Mouse (Mus musculus): ENCODE results near the gene Spa17. TPM values are rescaled to one million over a fixed set of nuclear protein-coding genes. Genes with fewer than 3 reads are reported as not detected.

Gene Spa17
- polyA plus RNA-seq (2017; shearing (Covaris generic)), result 1 to 10 TPM in 2 of 3 experiments, not detected in 1; 1.2 to 1.4 TPM

GRCm38 (mm10) chr9:37613182-37613910 lies at the start of gene Spa17:
Gene Spa17 (minus strand): TSS chr9:37613722.
- ATAC-seq, result peak; percentile 89

GRCm38 (mm10) chr9:37663210-37663609 lies 49.7 kb upstream of the Spa17 start:
- ATAC-seq, result no peak

GRCm38 (mm10) chr9:37659413-37659812 lies 45.9 kb upstream of the Spa17 start:
- no peak for ATAC-seq

DNA sequence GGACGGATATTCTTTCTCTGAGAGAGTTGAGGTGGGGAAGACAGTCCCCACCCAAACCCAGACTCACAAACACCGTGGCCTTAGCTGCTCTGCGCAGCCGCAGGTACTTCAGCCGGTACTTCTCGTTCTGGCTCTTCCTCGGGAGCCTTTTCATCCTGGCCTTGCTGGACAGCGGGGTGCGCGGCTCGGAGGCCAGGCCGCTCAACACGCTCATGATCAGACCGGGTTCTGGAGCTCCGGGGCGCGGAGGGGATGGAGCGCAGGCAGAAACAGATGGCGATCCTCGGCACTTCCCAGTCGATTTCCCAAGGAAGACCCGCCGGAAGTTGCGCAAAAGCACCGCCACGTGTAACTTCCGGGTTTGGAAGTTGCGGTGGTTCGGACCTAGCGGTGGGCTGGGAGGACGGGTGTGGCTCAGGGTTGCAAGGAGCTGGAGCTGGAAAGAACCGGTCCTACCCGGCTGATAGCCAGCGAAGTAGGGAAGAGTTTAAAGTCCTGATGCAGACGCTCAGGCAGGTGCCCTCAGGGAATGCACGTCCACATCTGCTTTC lies 43.5 kb upstream of the Spa17 start, which contains the start of gene Tbrg1:
Gene Tbrg1 (minus strand): TSS at position 382 of the 551 bp plus-strand sequence.
- peak; percentile 49 for ATAC-seq

DNA sequence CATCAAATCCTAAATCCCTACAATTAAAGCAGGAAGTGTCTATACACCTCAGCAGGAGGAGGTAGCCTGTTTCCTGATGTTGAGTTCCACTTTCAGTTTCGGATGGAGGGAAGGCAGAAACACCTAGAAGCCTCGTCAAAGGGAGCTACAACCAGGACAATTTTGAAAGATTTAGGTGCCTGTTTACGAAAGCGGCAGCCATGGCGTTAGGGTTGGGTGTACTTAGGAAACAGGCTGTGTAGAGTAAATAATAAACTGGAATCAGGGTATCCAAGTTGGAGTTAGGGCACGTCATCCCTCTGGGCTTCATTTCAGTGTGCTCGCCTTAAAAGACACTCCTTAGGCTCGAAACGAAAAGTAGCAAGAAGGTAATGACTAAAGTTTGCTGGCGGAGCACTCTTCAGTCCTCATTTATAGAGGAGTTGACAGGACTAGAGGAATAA lies 42.9 kb upstream of the Spa17 start:
- ATAC-seq, result peak; percentile 79

DNA sequence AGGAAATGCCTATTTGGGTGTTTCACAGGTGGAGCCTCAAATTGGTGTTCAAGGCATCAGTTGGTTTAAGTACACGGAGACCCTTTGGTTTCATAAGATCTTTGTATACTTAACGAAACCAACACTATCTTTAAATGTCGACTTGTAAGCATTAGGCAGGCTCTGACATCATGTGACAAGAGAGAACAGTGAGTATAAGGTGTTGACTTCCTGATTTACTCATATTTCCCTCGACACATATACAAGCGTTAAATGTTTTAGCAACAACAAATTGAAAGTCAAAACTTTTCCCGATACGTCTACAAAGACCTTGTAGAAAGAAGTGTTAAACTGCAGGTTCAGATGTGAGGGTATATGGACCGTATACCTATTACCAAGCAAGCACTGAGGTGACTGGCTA lies 42.4 kb upstream of the Spa17 start:
- ATAC-seq, result peak; percentile 55

- ATAC-seq, result no peak
These were observed 40.3 kb upstream of the Spa17 start for GRCm38 (mm10) chr9:37653836-37654235.

- no peak for ATAC-seq
These were observed 37.1 kb upstream of the Spa17 start for GRCm38 (mm10) chr9:37650639-37651038.

GRCm38 (mm10) chr9:37646246-37646645 lies 32.7 kb upstream of the Spa17 start:
- no peak for ATAC-seq

GRCm38 (mm10) chr9:37638721-37639120 lies 25.2 kb upstream of the Spa17 start:
- no peak for ATAC-seq

DNA sequence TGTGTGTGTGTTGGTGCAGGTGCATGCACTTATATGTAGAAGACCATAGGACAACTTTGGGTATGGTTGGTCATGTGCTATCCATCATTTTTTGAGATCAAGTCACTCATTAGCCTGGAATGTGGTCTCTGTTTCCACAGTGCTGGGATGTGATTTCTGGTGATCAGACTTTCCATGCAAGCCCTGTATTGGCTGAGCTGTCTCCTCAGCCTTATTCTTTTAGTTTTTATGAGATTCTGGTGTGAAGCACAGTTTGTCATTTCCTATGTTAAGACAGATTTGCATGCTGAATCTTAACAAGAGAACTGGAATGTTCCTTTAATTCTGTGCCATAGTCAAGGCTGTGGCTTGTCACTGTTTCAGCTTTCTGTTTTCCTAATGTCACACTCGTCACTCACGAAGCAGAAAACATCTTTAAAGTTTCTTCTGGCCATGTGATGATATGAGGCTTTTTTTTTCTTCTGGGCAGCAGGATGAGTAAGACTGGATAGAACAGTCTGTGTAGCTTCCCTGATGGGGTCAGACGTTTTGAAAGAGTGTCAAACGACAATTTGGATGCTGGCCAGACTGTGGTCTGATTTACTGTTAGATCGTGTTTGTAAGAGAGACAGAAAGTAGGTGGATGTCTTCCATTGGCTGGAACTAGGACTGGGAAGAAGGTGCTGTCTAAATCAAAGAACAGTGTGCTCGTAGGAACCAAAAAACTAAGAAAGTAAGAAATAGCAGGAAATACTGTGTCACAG lies 23.4 kb upstream of the Spa17 start:
- no peak for ATAC-seq

GRCm38 (mm10) chr9:37636335-37636734 lies 22.8 kb upstream of the Spa17 start:
- ATAC-seq, result peak; percentile 64

GRCm38 (mm10) chr9:37634269-37634668 lies 20.7 kb upstream of the Spa17 start:
- ATAC-seq, result no peak

DNA sequence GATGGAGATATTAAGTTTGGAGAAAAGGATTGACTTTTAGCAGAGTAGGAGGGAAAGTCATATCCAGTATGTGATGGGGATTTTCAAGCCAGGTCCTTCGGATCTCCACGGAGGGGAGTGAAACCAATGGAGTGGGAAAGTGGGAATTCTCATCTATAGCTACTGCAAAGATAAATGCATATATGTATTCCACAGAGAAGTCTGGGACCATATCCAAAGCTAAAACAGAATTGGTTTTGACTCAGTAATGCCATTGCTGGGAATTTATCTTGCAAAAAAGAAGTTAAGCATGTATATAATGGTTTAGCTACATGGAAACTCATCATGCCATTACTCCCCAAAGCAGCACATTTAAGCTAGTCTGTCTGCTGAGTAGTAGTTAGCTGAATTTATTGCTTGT lies 18.8 kb upstream of the Spa17 start:
- no peak for ATAC-seq

GRCm38 (mm10) chr9:37629941-37630340 lies 16.4 kb upstream of the Spa17 start:
- no peak for ATAC-seq

DNA sequence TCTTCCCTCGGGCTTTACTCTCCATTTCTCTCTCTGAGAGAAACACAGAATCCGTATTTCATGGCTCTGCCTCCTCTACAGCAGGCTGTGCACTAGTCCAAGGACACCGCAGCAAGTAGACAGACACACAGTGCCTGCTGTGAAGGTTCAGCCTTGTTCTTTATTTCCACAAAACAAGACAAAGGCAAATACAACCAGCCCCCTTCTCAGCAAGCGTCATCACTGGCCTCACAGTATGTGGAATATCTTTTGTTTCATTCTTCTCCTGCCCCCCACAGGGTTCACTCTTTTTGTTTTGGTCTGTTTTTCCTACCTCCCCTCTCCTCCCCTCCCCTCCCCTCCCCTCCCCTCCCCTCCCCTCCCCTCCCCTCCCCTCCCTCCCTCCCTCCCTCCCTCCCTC lies 15.1 kb upstream of the Spa17 start:
- ATAC-seq, result no peak

DNA sequence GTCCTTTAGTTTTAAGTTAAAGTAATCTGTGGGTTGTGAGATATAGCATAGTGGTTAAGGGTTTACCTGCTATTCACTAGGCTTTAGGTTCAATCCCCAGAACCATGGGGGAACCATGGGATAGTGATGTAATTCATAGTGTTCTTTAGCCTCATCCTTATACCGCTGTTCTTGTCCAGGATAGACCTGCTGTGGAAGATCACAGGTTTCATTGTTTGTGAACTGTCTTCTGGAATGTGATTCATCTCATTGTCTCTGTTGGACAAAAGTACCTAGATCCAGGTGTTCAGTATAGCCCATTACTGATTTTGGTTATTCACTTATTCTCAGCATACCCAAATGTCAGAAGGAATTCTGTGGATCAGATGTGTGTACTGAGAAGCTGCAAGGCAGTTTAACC lies 13.7 kb upstream of the Spa17 start:
- ATAC-seq, result no peak

GRCm38 (mm10) chr9:37626103-37626567 lies 12.6 kb upstream of the Spa17 start:
- ATAC-seq, result no peak

DNA sequence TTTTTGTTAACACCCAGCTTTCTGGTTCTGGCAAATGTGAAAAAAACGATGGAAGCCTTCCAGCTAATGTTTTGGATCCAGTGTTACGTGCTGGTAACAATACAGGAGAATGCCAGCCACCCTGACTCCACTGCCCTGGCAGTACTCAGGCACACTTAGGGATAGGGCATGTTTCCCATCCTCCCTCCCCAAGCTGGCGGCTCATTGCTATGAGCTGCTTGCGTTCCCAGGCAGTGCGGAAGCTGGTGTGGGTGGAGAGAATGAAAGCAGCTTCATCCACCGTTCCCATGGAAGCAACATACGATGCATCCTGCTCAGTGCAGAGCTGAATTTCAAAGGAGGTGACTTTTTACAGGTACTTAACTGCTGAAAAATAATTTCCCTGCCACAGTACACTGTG lies 12.1 kb upstream of the Spa17 start:
- ATAC-seq, result no peak

DNA sequence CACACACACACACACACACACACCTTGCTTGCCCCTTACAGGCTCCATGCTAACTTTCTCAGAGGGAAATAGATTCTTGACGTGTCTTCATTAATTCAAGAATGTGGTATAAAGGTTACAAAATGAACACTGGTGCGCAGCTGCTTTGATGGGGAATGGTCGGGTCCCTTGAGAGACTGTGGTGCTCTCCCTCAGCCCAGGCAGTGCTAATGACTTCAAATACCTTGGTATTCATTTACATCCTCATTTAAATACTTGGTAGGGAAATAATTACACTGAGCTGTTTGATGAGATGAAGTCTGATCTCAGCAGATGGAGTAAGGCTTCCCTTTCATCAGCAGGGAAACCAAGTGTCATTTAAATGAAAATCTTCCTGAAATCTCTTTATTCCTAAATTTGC lies 11.6 kb upstream of the Spa17 start:
- ATAC-seq, result peak; percentile 25

DNA sequence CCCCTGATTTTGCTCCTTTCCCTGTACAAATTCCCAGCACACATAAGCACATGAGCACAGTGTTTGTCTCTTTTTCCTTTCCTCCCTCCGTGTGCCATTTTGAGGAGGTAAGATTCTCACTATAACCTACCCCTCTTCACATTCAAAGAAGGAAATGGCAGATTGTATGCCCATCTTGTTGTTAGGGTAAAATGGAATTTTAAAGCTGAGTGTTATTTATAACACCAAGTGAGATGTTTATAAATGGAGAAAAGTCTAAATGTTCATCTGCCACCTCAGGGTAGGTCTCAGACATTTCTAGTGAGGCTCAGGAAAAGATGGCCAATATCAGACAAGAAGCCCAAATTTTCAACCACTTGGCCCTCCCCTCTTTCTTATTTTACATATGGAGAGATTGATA lies 11.0 kb upstream of the Spa17 start:
- ATAC-seq, result no peak

- no peak for ATAC-seq
These were observed 10.5 kb upstream of the Spa17 start for GRCm38 (mm10) chr9:37623981-37624380.

- no peak for ATAC-seq
These were observed 7.8 kb upstream of the Spa17 start for GRCm38 (mm10) chr9:37621290-37621689.

DNA sequence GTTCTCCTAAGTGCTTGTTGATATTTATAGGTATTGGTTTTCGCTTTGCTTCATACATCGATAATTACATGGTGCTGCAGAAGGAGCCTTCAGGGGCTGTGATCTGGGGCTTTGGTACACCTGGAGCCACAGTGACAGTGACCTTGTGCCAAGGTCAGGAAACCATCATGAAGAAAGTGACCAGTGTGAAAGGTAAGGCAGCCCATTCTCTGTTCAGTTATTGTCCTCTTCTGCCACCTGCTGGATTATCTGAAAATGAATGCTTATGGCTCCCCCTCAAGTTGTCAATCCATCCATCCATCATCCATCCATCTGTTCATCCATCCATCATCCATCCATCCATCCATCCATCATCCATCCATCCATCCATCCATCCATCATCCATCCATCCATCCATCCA lies 3.2 kb upstream of the Spa17 start:
- ATAC-seq, result no peak

Data from inflammation-experienced regulatory T-cells, adult 6 months (primary cell).